Mouse (Mus musculus): ENCODE data around the gene Cnksr1.

DNA sequence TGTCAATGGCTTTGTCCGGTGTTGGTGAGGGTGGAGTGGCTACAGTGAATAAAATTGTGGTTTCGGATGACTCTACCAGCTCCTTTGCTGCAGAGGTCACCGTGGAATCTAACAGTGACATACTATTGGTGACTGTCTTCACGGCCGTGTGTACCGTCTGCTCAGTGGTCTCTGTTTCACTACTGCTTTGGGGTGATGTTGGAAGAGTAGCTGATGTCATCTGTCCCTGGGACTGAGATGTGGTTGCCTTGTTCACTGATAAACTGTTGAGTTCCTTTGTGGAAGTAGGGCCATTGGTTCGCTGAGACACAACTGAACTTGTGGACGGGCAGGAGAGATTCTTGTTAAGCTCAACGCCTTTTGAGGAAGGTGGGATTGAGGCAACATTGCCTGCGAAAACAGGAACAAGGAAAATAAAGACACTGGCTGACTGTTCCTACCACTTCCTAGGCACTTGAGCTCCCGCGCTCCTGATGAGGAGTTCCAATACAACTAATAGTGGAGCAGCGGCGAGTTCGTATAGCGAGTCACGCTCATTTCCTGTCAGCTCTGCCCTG lies 34.8 kb downstream of the Cnksr1 start:
- no peak for TF ChIP-seq CTCF (IDR thresholded peaks at IDR 0.05; ENCODE audit: low read depth)
- TF ChIP-seq EP300 (IDR thresholded peaks at IDR 0.05; ENCODE audit: low read depth): no peak
